Mouse (Mus musculus): ENCODE results near the gene Hnrnpk. TPM values are rescaled to one million over a fixed set of nuclear protein-coding genes. Genes with fewer than 3 reads are reported as not detected.
"Not testable (repeated sequence)": the region's sequence is repeated elsewhere in the genome, so short reads cannot be mapped to it uniquely, and the experiment has no call there.

Hnrnpk gene
- polyA plus RNA-seq, 1 experiment from 2014 or later = 2,221 TPM

DNA sequence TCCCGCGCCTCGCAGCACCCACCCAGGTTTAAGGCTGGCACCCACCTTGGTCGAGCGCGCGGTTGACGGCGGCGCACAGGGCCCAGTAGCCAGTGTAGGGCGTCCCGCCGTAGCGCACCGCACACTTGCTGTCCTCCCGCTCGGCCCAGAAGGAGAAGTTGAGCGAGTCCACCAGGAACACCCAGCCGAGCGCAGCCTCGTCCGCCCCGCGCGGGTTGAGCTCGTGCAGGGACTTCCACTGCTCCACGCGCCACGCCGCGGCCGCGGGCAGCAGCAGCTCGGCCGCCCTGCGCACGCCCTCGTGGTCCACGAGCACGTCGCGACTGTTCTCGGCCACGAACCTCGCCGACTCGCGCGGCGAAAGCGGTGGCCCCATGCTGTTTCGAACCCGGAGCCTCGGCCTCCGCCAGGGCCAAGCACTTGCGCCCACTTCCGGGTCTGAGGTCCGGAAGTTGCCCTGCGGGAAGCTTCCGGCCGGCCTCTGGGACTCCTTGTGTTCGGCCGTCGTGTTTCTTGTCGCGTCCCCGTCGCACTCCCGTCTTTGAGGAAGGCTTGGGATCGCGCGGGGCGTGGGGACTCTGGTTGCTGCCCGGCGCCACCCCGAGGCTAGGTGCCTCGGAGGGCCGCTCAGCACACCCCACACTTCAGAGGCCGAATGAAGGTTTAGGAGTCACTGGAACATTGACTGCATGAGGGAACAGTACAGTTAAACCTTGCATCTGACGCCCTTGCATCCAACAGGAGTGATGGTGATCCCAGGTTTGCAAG, 18.2 kb downstream of the Hnrnpk start, which contains the start of gene 2210016F16Rik:
TSS of gene 2210016F16Rik (minus strand) at position 447 of the 768 bp plus-strand sequence.
- no peaks in the 10 kb centered on the region for H3K27me3 ChIP-seq (ENCODE audit: low read depth, poor library complexity, severe bottlenecking)
- DNase-seq (ENCODE audit: low spot score) = peak; percentile 79
- peak within 1 kb of the TSS; percentile 85 for H3K27ac ChIP-seq (replicated peaks)
- peak within 1 kb of the TSS; percentile 76 for H3K4me3 ChIP-seq
- H3K9me3 ChIP-seq (replicated peaks) = peaks cover 24% of the 10 kb centered on the region
- WGBS = 3% methylated on average over 79 of the region's 80 CpGs
- peaks cover 17% of the 10 kb centered on the region for H3K4me1 ChIP-seq
- H3K36me3 ChIP-seq = peaks cover 36% of the 10 kb centered on the region

DNA sequence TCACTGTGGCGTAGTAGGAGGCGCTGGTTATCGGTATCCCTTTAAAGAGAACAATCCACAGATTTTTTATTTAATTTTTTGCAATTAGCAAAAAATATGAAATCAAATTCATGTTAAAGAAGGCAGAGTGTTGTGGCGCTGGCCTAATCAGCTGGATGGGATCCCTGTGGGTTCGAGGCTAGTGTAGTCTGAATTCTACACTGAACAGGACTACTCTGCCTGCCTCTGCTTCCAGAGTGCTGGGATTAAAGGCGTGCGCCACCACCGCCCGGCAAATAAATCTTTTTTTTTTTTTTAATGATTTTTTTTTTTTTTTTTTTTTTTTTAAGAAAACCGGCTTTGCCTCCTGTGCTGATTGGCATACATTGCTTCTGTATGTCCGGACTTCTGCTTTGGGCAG, 18.8 kb downstream of the Hnrnpk start:
- H3K4me1 ChIP-seq = peaks cover 17% of the 10 kb centered on the region
- no peaks in the 10 kb centered on the region for H3K27me3 ChIP-seq (ENCODE audit: low read depth, poor library complexity, severe bottlenecking)
- no peak for DNase-seq (ENCODE audit: low spot score)
- WGBS = 53% methylated on average over 11 of the region's 11 CpGs
- peaks cover 30% of the 10 kb centered on the region for H3K9me3 ChIP-seq (replicated peaks)
- H3K27ac ChIP-seq (replicated peaks) = peak overlapping the region; percentile 85
- peak overlapping the region; percentile 76 for H3K4me3 ChIP-seq
- H3K36me3 ChIP-seq = peaks cover 38% of the 10 kb centered on the region

GRCm38 (mm10) chr13:58373153-58373470, 30.0 kb downstream of the Hnrnpk start:
- WGBS = 90% methylated on average over 2 of the region's 2 CpGs
- Histone ChIP-seq H3K27me3 (ENCODE audit: low read depth, poor library complexity, severe bottlenecking) (no peaks in the 10 kb centered on the region), H3K36me3 (no peaks in the 10 kb centered on the region), H3K4me3 (no peak overlapping the region), H3K4me1 (no peaks in the 10 kb centered on the region), H3K27ac (replicated peaks) (no peak overlapping the region), H3K9me3 (replicated peaks) (peaks cover 16% of the 10 kb centered on the region)
- no peak for DNase-seq (ENCODE audit: low spot score)

DNA sequence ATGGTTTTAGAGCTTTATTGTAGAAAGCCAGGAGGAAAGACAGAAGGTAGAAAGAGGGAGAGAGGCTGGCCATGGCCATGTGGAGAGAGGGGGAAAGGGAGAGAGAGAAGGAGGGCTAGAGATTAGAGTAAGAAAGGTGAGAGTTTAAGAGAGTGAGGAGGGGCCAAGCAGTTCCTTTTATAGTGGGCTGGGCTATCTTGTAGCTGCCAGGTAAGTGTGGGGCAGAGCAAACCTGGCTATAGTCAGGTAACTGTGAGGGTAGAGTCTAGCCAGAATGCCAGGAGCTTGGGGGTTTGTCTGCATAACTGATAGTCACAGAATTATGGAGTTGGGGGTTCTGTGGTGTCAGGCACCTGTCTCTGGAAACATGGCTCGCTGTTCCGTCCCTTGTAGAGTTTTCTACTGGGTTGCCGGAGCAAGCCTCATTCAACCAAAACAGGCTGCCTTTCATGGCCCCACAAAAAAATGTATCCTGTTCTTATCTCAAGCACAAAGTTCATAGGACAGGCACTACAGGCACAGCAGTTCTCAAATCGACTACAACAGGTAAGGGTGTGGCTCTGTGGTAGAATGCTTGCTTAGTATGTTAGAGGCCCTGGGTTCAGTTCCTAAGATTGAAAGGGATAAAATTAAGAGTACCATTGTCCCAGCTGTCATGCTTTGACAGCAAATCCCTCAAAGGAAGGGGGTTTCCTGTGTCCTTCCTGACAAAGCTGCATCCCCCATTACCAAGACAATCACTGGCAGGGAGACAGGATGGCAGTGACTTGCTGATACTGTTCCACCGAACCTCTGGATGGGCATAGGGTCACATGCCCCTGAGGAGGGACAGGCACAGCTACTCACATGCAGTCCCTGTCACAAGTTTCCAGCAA, 30.6 kb downstream of the Hnrnpk start:
- Histone ChIP-seq H3K27me3 (ENCODE audit: low read depth, poor library complexity, severe bottlenecking) (no peaks in the 10 kb centered on the region), H3K36me3 (no peaks in the 10 kb centered on the region), H3K4me1 (no peaks in the 10 kb centered on the region), H3K27ac (replicated peaks) (no peak overlapping the region), H3K4me3 (no peak overlapping the region), H3K9me3 (replicated peaks) (peaks cover 16% of the 10 kb centered on the region)
- WGBS = 85% methylated on average over 5 of the region's 5 CpGs
- no peak for DNase-seq (ENCODE audit: low spot score)

DNA sequence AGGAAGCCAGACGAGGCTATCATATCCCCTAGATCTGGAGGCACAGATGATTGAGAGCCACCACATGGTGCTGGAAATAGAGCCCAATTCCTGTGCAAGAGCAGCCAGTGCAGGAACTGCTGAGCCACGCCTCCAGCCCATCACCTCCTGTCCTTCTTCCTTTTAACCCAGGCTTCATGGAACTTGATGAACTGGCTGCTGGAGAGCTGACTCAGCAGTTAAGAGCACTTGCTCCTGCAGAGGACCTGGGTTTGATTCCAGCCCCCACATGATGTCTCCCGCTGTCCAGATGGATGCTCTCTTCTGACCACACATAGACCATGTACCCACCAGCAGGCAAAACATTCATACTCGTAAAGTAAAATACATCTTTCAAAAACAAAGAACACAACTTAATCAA, 34.3 kb downstream of the Hnrnpk start:
- Histone ChIP-seq H3K4me1 (no peaks in the 10 kb centered on the region), H3K4me3 (no peak overlapping the region), H3K9me3 (replicated peaks) (no peaks in the 10 kb centered on the region), H3K36me3 (no peaks in the 10 kb centered on the region), H3K27ac (replicated peaks) (no peak overlapping the region), H3K27me3 (ENCODE audit: low read depth, poor library complexity, severe bottlenecking) (no peaks in the 10 kb centered on the region)
- 87% methylated on average over 4 of the region's 4 CpGs for WGBS
- DNase-seq (ENCODE audit: low spot score) = no peak

DNA sequence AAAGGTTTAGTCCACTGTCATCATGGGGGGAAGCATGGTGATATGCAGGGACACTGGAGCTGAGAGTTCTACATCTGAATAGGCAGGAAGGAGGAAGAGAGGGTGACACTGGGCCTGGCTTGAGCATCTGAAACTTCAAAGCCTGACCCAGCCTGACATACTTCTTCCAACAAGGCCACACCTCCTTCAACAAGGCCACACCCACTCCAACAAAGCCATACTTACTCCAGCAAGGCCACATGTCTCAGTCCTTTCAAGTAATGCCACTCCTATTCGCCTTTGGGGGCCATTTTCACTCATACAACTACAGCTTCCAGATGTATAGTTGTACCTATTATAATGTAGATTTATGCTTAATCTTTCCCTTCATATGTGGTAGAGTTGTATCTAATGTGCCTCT, 35.5 kb downstream of the Hnrnpk start:
- H3K36me3 ChIP-seq = no peaks in the 10 kb centered on the region
- no peaks in the 10 kb centered on the region for H3K27me3 ChIP-seq (ENCODE audit: low read depth, poor library complexity, severe bottlenecking)
- WGBS = 74% methylated on average over 1 of the region's 1 CpGs
- no peak overlapping the region for H3K27ac ChIP-seq (replicated peaks)
- H3K9me3 ChIP-seq (replicated peaks) = no peaks in the 10 kb centered on the region
- no peak for DNase-seq (ENCODE audit: low spot score)
- no peaks in the 10 kb centered on the region for H3K4me1 ChIP-seq
- no peak overlapping the region for H3K4me3 ChIP-seq

DNA sequence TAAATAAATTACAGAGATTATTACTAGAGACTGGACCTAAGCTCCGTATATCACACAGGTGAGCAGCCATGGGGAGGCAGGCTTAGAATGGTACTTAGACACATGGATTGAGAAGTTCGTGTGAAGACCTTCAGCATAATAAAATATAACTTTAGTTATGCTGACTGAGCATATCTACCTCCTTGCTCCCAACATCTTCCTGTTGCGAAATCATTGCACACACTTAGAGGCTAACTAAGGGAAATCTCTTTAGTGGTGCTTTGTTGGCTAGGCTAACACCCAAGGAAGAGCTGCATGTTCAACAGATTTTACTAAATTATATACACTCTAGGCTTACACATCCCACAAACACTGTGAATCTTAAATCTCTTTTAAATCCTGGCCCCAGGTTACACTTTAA, 36.8 kb downstream of the Hnrnpk start:
- WGBS = 86% methylated on average over 3 of the region's 3 CpGs
- DNase-seq (ENCODE audit: low spot score) = no peak
- Histone ChIP-seq H3K36me3 (no peaks in the 10 kb centered on the region), H3K27me3 (ENCODE audit: low read depth, poor library complexity, severe bottlenecking) (no peaks in the 10 kb centered on the region), H3K9me3 (replicated peaks) (no peaks in the 10 kb centered on the region), H3K4me3 (no peak overlapping the region), H3K27ac (replicated peaks) (no peak overlapping the region), H3K4me1 (no peaks in the 10 kb centered on the region)

DNA sequence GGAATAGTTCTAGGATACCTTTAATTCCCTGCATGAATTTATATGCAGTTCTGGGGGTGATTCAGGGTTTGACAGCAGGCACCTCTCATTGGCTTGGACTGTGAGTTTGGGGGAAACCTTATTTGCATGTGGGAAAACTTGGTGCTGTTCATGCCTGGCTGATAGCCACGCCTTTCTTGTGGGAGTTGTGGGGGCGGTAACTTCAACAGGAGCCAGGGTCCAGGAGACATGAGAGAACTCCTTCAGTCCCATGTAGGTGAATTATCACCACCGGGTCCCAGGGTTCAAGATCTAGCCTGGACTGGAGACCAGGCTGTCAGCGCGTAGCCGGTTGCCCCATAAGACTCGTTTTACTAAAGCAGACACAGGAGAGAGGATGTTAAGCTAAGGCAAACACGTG, 38.0 kb downstream of the Hnrnpk start:
- not testable (repeated sequence) for H3K27ac ChIP-seq (replicated peaks); H3K4me3 ChIP-seq; H3K9me3 ChIP-seq (replicated peaks); DNase-seq (ENCODE audit: low spot score); H3K27me3 ChIP-seq (ENCODE audit: low read depth, poor library complexity, severe bottlenecking); H3K36me3 ChIP-seq; H3K4me1 ChIP-seq
- WGBS = 83% methylated on average over 8 of the region's 8 CpGs

DNA sequence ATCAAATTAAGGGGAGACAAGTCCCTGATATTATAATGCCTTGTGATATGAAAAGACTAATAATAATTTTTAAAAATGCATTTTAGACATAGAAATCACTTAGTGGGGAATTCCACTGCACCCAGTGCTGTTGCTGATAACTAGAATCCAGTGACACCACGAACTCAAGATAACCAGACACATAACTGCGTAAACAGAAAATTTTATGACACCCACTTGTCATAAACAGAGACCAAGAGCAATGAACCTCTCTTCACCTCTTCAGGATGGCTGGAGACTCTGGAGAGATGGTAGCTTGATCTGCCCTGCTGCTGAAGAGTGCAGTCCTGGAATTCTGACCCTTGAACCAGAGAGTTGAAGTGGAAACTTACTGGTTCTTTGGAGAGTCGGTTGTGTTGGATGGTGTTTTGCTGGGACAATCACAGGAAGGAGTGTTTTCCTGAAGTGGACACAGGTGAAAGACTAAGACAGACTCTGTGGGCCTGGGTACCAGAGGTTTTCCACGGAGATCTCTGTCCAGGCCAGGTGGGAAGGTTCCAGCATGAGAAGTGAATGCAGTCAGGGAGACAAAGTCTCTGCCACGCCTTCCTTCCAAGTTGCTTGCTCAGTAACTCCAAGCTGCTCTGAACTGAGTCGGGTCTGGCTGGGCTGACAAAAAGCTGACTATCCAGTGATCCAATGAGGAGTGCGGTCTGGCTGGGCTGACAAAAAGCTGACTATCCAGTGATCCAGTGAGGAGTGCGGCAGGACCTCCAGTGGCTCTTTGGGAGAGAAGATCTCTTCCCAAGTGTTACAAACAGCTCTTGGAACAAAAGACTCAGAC, 38.6 kb downstream of the Hnrnpk start:
- no peak for DNase-seq (ENCODE audit: low spot score)
- no peaks in the 10 kb centered on the region for H3K27me3 ChIP-seq (ENCODE audit: low read depth, poor library complexity, severe bottlenecking)
- no peaks in the 10 kb centered on the region for H3K36me3 ChIP-seq
- WGBS = 80% methylated on average over 8 of the region's 8 CpGs
- H3K4me3 ChIP-seq = no peak overlapping the region
- no peaks in the 10 kb centered on the region for H3K4me1 ChIP-seq
- no peaks in the 10 kb centered on the region for H3K9me3 ChIP-seq (replicated peaks)
- H3K27ac ChIP-seq (replicated peaks) = no peak overlapping the region

DNA sequence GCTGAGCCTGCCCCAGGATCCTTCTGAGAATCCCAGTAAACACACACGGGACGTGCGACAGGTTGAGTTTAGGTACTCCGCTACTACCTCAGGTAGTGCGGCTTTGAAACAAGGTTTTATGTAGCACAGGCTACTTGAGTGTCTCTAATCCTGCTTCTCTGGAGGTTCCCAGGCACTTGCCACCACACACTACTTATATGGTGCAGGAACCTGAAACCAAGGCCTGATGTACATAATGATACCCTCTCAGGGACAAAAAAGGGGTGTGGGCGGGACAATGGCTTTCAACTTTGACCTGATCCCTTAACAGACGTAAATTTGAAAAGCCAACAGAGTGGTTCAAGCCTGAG, 43.9 kb downstream of the Hnrnpk start:
- Histone ChIP-seq H3K4me1 (peaks cover 13% of the 10 kb centered on the region), H3K4me3 (peak overlapping the region; percentile 82), H3K27ac (replicated peaks) (peak overlapping the region; percentile 82), H3K36me3 (no peaks in the 10 kb centered on the region), H3K9me3 (replicated peaks) (no peaks in the 10 kb centered on the region), H3K27me3 (ENCODE audit: low read depth, poor library complexity, severe bottlenecking) (peaks cover 18% of the 10 kb centered on the region)
- no peak for DNase-seq (ENCODE audit: low spot score)
- 6% methylated on average over 7 of the region's 7 CpGs for WGBS

- Histone ChIP-seq H3K36me3 (no peaks in the 10 kb centered on the region), H3K27ac (replicated peaks) (peak within 1 kb of the TSS; percentile 82), H3K27me3 (ENCODE audit: low read depth, poor library complexity, severe bottlenecking) (peaks cover 18% of the 10 kb centered on the region), H3K4me1 (peaks cover 13% of the 10 kb centered on the region), H3K9me3 (replicated peaks) (no peaks in the 10 kb centered on the region), H3K4me3 (peak within 1 kb of the TSS; percentile 82)
- DNase-seq (ENCODE audit: low spot score) = peak; percentile 87
- WGBS = under 1% methylated on average over 85 of the region's 85 CpGs
Measured at GRCm38 (mm10) chr13:58358629-58359303, 44.4 kb downstream of the Hnrnpk start, which contains the start of gene Kif27. Gene Kif27, minus strand, starts transcription at chr13:58359122.

GRCm38 (mm10) chr13:58352996-58353395, 50.1 kb downstream of the Hnrnpk start:
- H3K4me3 ChIP-seq = no peak overlapping the region
- no peak for DNase-seq (ENCODE audit: low spot score)
- H3K27me3 ChIP-seq (ENCODE audit: low read depth, poor library complexity, severe bottlenecking) = peaks cover 14% of the 10 kb centered on the region
- H3K4me1 ChIP-seq = no peaks in the 10 kb centered on the region; the same call in 1 of the 2 replicates
- no peaks in the 10 kb centered on the region for H3K9me3 ChIP-seq (replicated peaks)
- no peaks in the 10 kb centered on the region for H3K36me3 ChIP-seq
- no peak overlapping the region for H3K27ac ChIP-seq (replicated peaks)

Measured in midbrain, embryonic 10.5 days (tissue).